Mouse (Mus musculus): ENCODE measurements around the gene Syt16.

DNA sequence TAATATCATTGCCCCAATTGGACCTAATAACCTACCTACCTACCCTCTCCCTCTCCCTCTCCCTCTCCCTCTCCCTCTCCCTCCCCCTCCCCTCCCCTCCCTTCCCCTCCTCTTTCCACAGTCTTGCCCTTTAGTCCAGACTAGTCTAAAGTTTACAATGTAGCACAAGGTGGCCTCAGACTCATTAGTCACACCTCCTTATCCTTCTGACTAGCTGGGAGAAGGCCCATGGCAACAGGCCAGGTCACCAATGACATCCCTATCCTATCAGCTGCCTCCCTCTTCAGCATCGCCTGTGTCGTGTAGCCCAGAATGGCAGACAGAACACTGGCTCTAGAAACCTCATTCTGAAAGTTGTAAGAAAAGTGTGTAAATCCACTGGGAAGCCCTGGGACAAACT lies 58.7 kb downstream of the Syt16 start:
- TF ChIP-seq POLR2A (IDR thresholded peaks at IDR 0.05; ENCODE audit: control insufficient read depth, low read depth, low read length) (no peak), CTCF (IDR thresholded peaks at IDR 0.05; ENCODE audit: control insufficient read depth, insufficient read depth, insufficient replicate concordance, low read depth, low read length) (no peak)
